Mouse (Mus musculus) ES-E14 (cell line): Measurements from ENCODE around the gene Kansl3.

Experiments used
- MAFK ChIP-seq: IDR thresholded peaks from 2 replicates; pipeline ENCODE4 v1.6.1; 2014; ENCODE audit warnings: mild to moderate bottlenecking, low read depth, low read length, inconsistent platforms; ENCODE audit not compliant: insufficient read depth
- ZNF384 ChIP-seq: IDR thresholded peaks from 2 replicates; pipeline ENCODE4 v1.6.1; 2012; ENCODE audit warnings: low read depth, low read length, inconsistent platforms

DNA sequence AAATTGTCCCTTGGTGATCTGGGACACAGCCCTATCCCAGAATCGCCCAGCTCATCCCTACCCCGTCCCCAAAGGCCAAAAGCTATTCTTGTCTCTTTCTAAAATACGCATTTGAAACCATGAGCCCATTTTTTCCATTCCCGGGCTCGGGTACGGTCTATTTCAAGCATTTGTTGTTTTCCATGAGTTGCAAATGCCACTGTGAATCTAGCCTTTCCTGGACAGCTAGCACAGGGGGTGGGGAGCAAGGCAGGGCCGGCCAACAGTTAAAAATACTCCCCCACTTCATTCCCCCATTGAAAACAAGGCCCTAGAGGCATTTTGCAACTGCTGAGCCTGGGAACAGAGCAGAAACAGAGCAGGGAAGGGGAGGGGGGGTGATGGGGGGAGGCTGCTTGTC, 64.2 kb downstream of the Kansl3 start:
- no peak for TF ChIP-seq MAFK
- no peak for TF ChIP-seq ZNF384
